In genomic region chr7:105581094-105581703, GRCm38 (mm10) we compare ENCODE assay signal across 8 mouse cellular contexts. TPM values are rescaled to one million over a fixed set of nuclear protein-coding genes. Genes with fewer than 3 reads are reported as not detected.
DNase-seq lines count a peak whose midpoint lies in the region; ATAC-seq and TF ChIP-seq lines count a peak whose summit lies in the region.

Gene Apbb1, minus strand, starts transcription at chr7:105581653.

- 1% methylated on average over 53 of the region's 54 CpGs for WGBS in bone marrow, adult 2 months
- under 1% methylated on average over 47 of the region's 54 CpGs for WGBS in embryonic facial prominence, embryonic 15.5 days
- WGBS in heart, adult 2 months: under 1% methylated on average over 54 of the region's 54 CpGs
- under 1% methylated on average over 53 of the region's 54 CpGs for WGBS in kidney, adult 2 months
- under 1% methylated on average over 48 of the region's 54 CpGs for WGBS in limb, embryonic 13.5 days
- WGBS in midbrain, embryonic 14.5 days: 0% methylated on average over 49 of the region's 54 CpGs

- intact Hi-C loops in heart, adult 2 months (cut with DNase I): loop anchor here (2.0 kb wide), 2 partner anchors 26 to 70 kb away; partner anchors contain the start of genes Dnhd1 and Smpd1

- no peaks in the 10 kb centered on the region for H3K9me3 ChIP-seq in embryonic facial prominence, embryonic 15.5 days (replicated peaks)
- H3K9me3 ChIP-seq in limb, embryonic 13.5 days: no peaks in the 10 kb centered on the region
- H3K9me3 ChIP-seq in midbrain, embryonic 14.5 days (ENCODE audit: control insufficient read depth, low read length): no peaks in the 10 kb centered on the region

- ATAC-seq in embryonic facial prominence, embryonic 15.5 days (ENCODE audit: insufficient number of reproducible peaks, low FRiP score, low TSS enrichment, low read depth): peak; percentile 89
- peak; percentile 92 for ATAC-seq in limb, embryonic 13.5 days (ENCODE audit: low FRiP score, low read depth)
- ATAC-seq in midbrain, embryonic 14.5 days (ENCODE audit: low FRiP score, low TSS enrichment): peak; percentile 93

- no peak for TF ChIP-seq EP300 in heart, adult 2 months (IDR thresholded peaks at IDR 0.05; ENCODE audit: insufficient read depth, low read depth, low read length)

- DNase-seq in B cell, adult 2 months: peak; percentile 72 to 75
- DNase-seq in heart, adult 2 months: peak; percentile 88 to 89
- DNase-seq in kidney, adult 2 months: peak; percentile 78
- DNase-seq in midbrain, embryonic 14.5 days: peak; percentile 94
- DNase-seq in spleen, adult 12 weeks (ENCODE audit: low spot score): peak; percentile 7

- peak within 1 kb of the TSS; percentile 89 for H3K4me3 ChIP-seq in bone marrow, adult 2 months (replicated peaks; ENCODE audit: control insufficient read depth, low read depth, low read length)
- peak within 1 kb of the TSS; percentile 68 for H3K4me3 ChIP-seq in embryonic facial prominence, embryonic 15.5 days (replicated peaks)
- peak within 1 kb of the TSS; percentile 94 for H3K4me3 ChIP-seq in heart, adult 2 months
- peak within 1 kb of the TSS; percentile 69 for H3K4me3 ChIP-seq in kidney, adult 2 months (ENCODE audit: insufficient read depth, low read depth, low read length)
- peak within 1 kb of the TSS; percentile 83 for H3K4me3 ChIP-seq in limb, embryonic 13.5 days
- H3K4me3 ChIP-seq in midbrain, embryonic 14.5 days (replicated peaks; ENCODE audit: low read depth, low read length): peak within 1 kb of the TSS; percentile 85

- TF ChIP-seq CTCF in bone marrow, adult 2 months (IDR thresholded peaks at IDR 0.05; ENCODE audit: control insufficient read depth, insufficient read depth, low read length): no peak
- TF ChIP-seq CTCF in heart, adult 2 months (IDR thresholded peaks at IDR 0.05): no peak
- TF ChIP-seq CTCF in kidney, adult 2 months (conservative IDR thresholded peaks at IDR 0.05; ENCODE audit: insufficient read depth, insufficient read length, low read depth, low read length): no peak

- no peaks in the 10 kb centered on the region for H3K36me3 ChIP-seq in embryonic facial prominence, embryonic 15.5 days
- H3K36me3 ChIP-seq in heart, adult 2 months (ENCODE audit: control insufficient read depth, insufficient read depth, low read length): no peaks in the 10 kb centered on the region
- no peaks in the 10 kb centered on the region for H3K36me3 ChIP-seq in kidney, adult 2 months (ENCODE audit: control insufficient read depth, insufficient read depth, low read length)
- no peaks in the 10 kb centered on the region for H3K36me3 ChIP-seq in limb, embryonic 13.5 days
- no peaks in the 10 kb centered on the region for H3K36me3 ChIP-seq in midbrain, embryonic 14.5 days (ENCODE audit: control insufficient read depth, insufficient read depth, low read length)

- H3K9ac ChIP-seq in embryonic facial prominence, embryonic 15.5 days: peak within 1 kb of the TSS; percentile 63
- peak within 1 kb of the TSS; percentile 83 for H3K9ac ChIP-seq in heart, adult 2 months (ENCODE audit: low read depth, low read length)
- peak within 1 kb of the TSS; percentile 87 for H3K9ac ChIP-seq in limb, embryonic 13.5 days
- peak within 1 kb of the TSS; percentile 88 for H3K9ac ChIP-seq in midbrain, embryonic 14.5 days (replicated peaks; ENCODE audit: low read length)

- no peaks in the 10 kb centered on the region for H3K4me1 ChIP-seq in bone marrow, adult 2 months (ENCODE audit: control insufficient read depth, insufficient read depth, low read length)
- H3K4me1 ChIP-seq in embryonic facial prominence, embryonic 15.5 days: peaks cover 27% of the 10 kb centered on the region
- H3K4me1 ChIP-seq in heart, adult 2 months (ENCODE audit: control insufficient read depth, insufficient read depth, low read length): peaks cover 1% of the 10 kb centered on the region; the same call in 1 of the 2 replicates
- no peaks in the 10 kb centered on the region for H3K4me1 ChIP-seq in kidney, adult 2 months (ENCODE audit: control insufficient read depth, insufficient read depth, low read length)
- H3K4me1 ChIP-seq in limb, embryonic 13.5 days: peaks cover 17% of the 10 kb centered on the region
- H3K4me1 ChIP-seq in midbrain, embryonic 14.5 days (ENCODE audit: control insufficient read depth, insufficient read depth, low read length): peaks cover 17% of the 10 kb centered on the region

- H3K27me3 ChIP-seq in embryonic facial prominence, embryonic 15.5 days: no peaks in the 10 kb centered on the region
- no peaks in the 10 kb centered on the region for H3K27me3 ChIP-seq in heart, adult 2 months (ENCODE audit: control insufficient read depth, insufficient read depth, low read length)
- H3K27me3 ChIP-seq in kidney, adult 2 months (replicated peaks; ENCODE audit: control insufficient read depth, insufficient read depth, low read length): no peaks in the 10 kb centered on the region
- no peaks in the 10 kb centered on the region for H3K27me3 ChIP-seq in limb, embryonic 13.5 days
- H3K27me3 ChIP-seq in midbrain, embryonic 14.5 days (ENCODE audit: control insufficient read depth, insufficient read depth, low read length): no peaks in the 10 kb centered on the region

- peak within 1 kb of the TSS; percentile 47; the same call in 1 of the 2 replicates for H3K27ac ChIP-seq in bone marrow, adult 2 months (ENCODE audit: control insufficient read depth, insufficient read depth, low read depth, low read length, poor library complexity)
- peak within 1 kb of the TSS; percentile 78 for H3K27ac ChIP-seq in embryonic facial prominence, embryonic 15.5 days (replicated peaks)
- peak within 1 kb of the TSS; percentile 91 for H3K27ac ChIP-seq in heart, adult 2 months
- H3K27ac ChIP-seq in kidney, adult 2 months (ENCODE audit: insufficient read depth, low read depth, low read length): peak within 1 kb of the TSS; percentile 29; the same call in 1 of the 2 replicates
- peak within 1 kb of the TSS; percentile 55 for H3K27ac ChIP-seq in limb, embryonic 13.5 days
- H3K27ac ChIP-seq in midbrain, embryonic 14.5 days (replicated peaks; ENCODE audit: low read depth, low read length): peak within 1 kb of the TSS; percentile 99

- H3K79me2 ChIP-seq in heart, adult 2 months (replicated peaks; ENCODE audit: control insufficient read depth, insufficient read depth, low read length): no peaks in the 10 kb centered on the region

- H3K4me2 ChIP-seq in embryonic facial prominence, embryonic 15.5 days (replicated peaks): peak within 1 kb of the TSS; percentile 80
- H3K4me2 ChIP-seq in limb, embryonic 13.5 days (replicated peaks): peak within 1 kb of the TSS; percentile 75
- H3K4me2 ChIP-seq in midbrain, embryonic 14.5 days (ENCODE audit: low read length): peak within 1 kb of the TSS; percentile 62

- TF ChIP-seq POLR2A in bone marrow, adult 2 months (IDR thresholded peaks at IDR 0.05; ENCODE audit: borderline replicate concordance, control insufficient read depth, low read depth, low read length): no peak
- peak; percentile 79 for TF ChIP-seq POLR2A in heart, adult 2 months (IDR thresholded peaks at IDR 0.05; ENCODE audit: insufficient read depth, low read depth, low read length)
- TF ChIP-seq POLR2A in kidney, adult 2 months (IDR thresholded peaks at IDR 0.05; ENCODE audit: low read depth, low read length): no peak

RNA-seq across cellular contexts. Expression of gene Apbb1, which starts in this region (rescaled TPM):
- 0.80 and 1.1 TPM in 2 replicates for polyA plus RNA-seq in bone marrow, adult 2 months (2011; ENCODE audit: insufficient read depth, insufficient read length, low replicate concordance, missing spikeins)
- 53.1 and 63.4 TPM in 2 replicates for polyA plus RNA-seq in embryonic facial prominence, embryonic 15.5 days (2015; fragmentation: Nextera tagmentation; extraction: Ambion mirVana)
- 100 to 1,000 TPM; 123 to 147 TPM for total RNA-seq in heart, adult 2 months (2021)
- 259 and 333 TPM in 2 replicates for polyA plus RNA-seq in heart, adult 2 months (2012; rRNA removed)
- polyA plus RNA-seq in kidney, adult 2 months (2012; rRNA removed): 35.4 and 46.2 TPM in 2 replicates
- polyA plus RNA-seq in limb, embryonic 13.5 days (2015; fragmentation: Nextera tagmentation; extraction: Ambion mirVana): 51.1 and 58.3 TPM in 2 replicates
- polyA plus RNA-seq in midbrain, embryonic 14.5 days (2014; fragmentation: Nextera tagmentation; extraction: Ambion mirVana): 227 and 305 TPM in 2 replicates

Comparison
In these comparisons a context has a peak if more than half of its experiments do, and no peak if none do; other contexts are left out.
1. Peak in every context shown above with its lines: DNase-seq, ATAC-seq, H3K4me3 ChIP-seq and H3K27ac ChIP-seq.
2. RNA of gene Apbb1 (polyA plus RNA-seq): 259 to 333 TPM in heart, adult 2 months, 227 to 305 TPM in midbrain, embryonic 14.5 days, 53.1 to 63.4 TPM in embryonic facial prominence, embryonic 15.5 days, 51.1 to 58.3 TPM in limb, embryonic 13.5 days and 35.4 to 46.2 TPM in kidney, adult 2 months; 0.80 to 1.1 TPM in bone marrow, adult 2 months; every median in the first group is over 10 times any median in the second.
3. DNase-seq: peak in every context shown above with its lines; median percentile 94 in midbrain, embryonic 14.5 days; 88 in heart, adult 2 months; 78 in kidney, adult 2 months; 74 in B cell, adult 2 months; 7 in spleen, adult 12 weeks.
4. H3K27ac ChIP-seq: peak in every context shown above with its lines; median percentile 99 in midbrain, embryonic 14.5 days; 91 in heart, adult 2 months; 78 in embryonic facial prominence, embryonic 15.5 days; 55 in limb, embryonic 13.5 days; 47 in bone marrow, adult 2 months; 29 in kidney, adult 2 months.